Mouse (Mus musculus): ENCODE measurements around the gene Usp9x.

- no peak for TF ChIP-seq CTCF (IDR thresholded peaks at IDR 0.05; ENCODE audit: low read depth)
- no peak for TF ChIP-seq EP300 (IDR thresholded peaks at IDR 0.05; ENCODE audit: low read depth)
Measured at GRCm38 (mm10) chrX:13022547-13023310, 48.6 kb upstream of the Usp9x start.

Data from liver, postnatal 0 days (tissue).